Mouse (Mus musculus) kidney, adult 2 months (tissue): ENCODE results near the gene Slc10a7.

ENCODE experiments used
- CTCF ChIP-seq: fragments of 200-500 bp; conservative IDR thresholded peaks from 2 replicates; pipeline ENCODE4 v1.5.1; 2011; ENCODE audit warnings: low read depth, mild to moderate bottlenecking, control low read depth, low read length, moderate library complexity, mixed read lengths; ENCODE audit not compliant: insufficient read depth, insufficient read length
- POLR2A ChIP-seq: fragments of 200-500 bp; IDR thresholded peaks from one replicate; pipeline ENCODE4 v1.6.1; 2011; ENCODE audit warnings: low read depth, low read length, control low read depth

DNA sequence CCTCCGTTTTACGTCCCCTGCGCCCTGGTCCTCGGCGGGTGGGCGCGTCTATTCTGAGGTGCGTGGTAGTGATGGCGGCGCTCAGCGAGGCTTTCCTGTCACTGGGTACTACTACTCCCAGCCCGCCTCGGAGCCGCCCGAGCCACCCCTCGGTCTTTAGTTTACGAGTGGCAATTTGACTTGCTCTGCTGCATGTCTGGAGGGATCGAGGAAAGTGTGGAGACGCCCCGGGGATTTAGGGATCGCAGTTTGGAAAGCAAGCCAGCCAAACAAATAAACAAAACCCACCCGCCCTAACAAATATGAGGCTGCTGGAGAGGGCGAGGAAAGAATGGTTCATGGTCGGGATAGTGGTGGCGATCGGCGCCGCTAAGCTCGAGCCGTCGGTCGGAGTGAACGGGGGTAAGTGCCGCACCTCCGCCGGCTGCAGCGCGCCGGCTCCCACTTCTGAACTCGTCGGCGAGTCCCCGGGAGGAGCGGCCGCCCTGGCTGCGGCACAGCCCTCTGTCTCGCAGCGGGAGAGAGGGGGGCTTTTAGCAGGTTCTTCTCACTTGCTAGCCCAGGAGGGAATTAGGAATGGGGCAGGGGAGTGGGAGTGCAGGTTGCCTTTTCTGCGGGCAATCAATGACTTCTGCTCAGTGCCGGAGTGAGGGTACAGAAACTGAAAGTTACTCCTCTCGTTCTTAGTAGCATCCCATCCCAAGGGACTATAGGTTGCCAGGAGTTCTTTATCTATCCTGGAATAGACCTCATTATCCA is at the start of gene Slc10a7:
- no peak for TF ChIP-seq POLR2A
- no peak for TF ChIP-seq CTCF
